ENCODE assay signal across 8 mouse cellular contexts in the genomic region with DNA sequence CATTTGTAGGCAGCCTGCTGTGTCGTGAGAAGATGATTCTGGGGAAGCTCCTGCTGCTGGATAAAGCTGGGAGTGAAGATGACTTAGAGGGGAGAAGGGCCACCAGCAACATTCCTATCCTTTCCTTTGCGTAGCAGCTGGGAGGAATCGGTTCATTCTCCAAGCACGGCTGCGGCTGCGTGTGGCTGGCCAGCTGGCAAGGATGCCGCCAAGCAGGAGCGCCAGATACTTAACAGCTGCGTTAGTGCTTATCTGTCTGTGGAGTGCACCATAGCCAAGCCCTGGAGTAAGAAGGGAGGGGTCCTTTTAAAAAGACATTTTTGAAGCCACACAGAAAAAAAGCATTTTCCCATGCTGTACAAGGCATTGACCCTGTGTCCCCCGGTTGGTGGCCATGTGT.
DNase-seq lines count a peak whose midpoint lies in the region; ATAC-seq and TF ChIP-seq lines count a peak whose summit lies in the region.

No protein-coding gene starts in this region.

- ATAC-seq in forebrain, postnatal 0 days = peak; percentile 90
- ATAC-seq in forebrain, embryonic 11.5 days (replicated peaks; ENCODE audit: low FRiP score) = no peak
- peak; percentile 66 for ATAC-seq in lung, postnatal 0 days

- no peaks in the 10 kb centered on the region for H3K27me3 ChIP-seq in forebrain, postnatal 0 days (ENCODE audit: insufficient read depth, low read length)
- H3K27me3 ChIP-seq in forebrain, embryonic 11.5 days (ENCODE audit: control insufficient read depth, insufficient read depth, low read length) = no peaks in the 10 kb centered on the region
- H3K27me3 ChIP-seq in lung, postnatal 0 days (replicated peaks; ENCODE audit: insufficient read depth, low read length) = no peaks in the 10 kb centered on the region

- H3K4me2 ChIP-seq in forebrain, postnatal 0 days (ENCODE audit: low read depth) = no peak overlapping the region
- H3K4me2 ChIP-seq in forebrain, embryonic 11.5 days (ENCODE audit: low read depth, low read length, severe bottlenecking) = no peak overlapping the region
- no peak overlapping the region for H3K4me2 ChIP-seq in lung, postnatal 0 days (replicated peaks; ENCODE audit: low read depth, low read length)

- no peak overlapping the region for H3K27ac ChIP-seq in forebrain, postnatal 0 days (ENCODE audit: low read depth, low read length)
- no peak overlapping the region for H3K27ac ChIP-seq in forebrain, embryonic 11.5 days (ENCODE audit: low read depth, low read length)
- no peak overlapping the region for H3K27ac ChIP-seq in lung, postnatal 0 days (ENCODE audit: low read length)

- no peak overlapping the region for H3K4me3 ChIP-seq in forebrain, postnatal 0 days (ENCODE audit: low read depth, low read length)
- no peak overlapping the region for H3K4me3 ChIP-seq in forebrain, embryonic 11.5 days (ENCODE audit: low read depth, low read length)
- H3K4me3 ChIP-seq in lung, postnatal 0 days (ENCODE audit: low read depth, low read length) = no peak overlapping the region

- no peak for TF ChIP-seq EP300 in lung, postnatal 0 days (IDR thresholded peaks at IDR 0.05)

- no peak overlapping the region for H3K9ac ChIP-seq in forebrain, postnatal 0 days
- H3K9ac ChIP-seq in forebrain, embryonic 11.5 days (ENCODE audit: low read length) = no peak overlapping the region
- H3K9ac ChIP-seq in lung, postnatal 0 days (replicated peaks; ENCODE audit: low read depth) = no peak overlapping the region

- no peaks in the 10 kb centered on the region for H3K36me3 ChIP-seq in forebrain, postnatal 0 days (ENCODE audit: insufficient read depth)
- H3K36me3 ChIP-seq in forebrain, embryonic 11.5 days (ENCODE audit: control insufficient read depth, insufficient read depth, low read length) = no peaks in the 10 kb centered on the region
- no peaks in the 10 kb centered on the region for H3K36me3 ChIP-seq in lung, postnatal 0 days (ENCODE audit: insufficient read depth, low read length)

- no peaks in the 10 kb centered on the region; the same call in 1 of the 2 replicates for H3K4me1 ChIP-seq in forebrain, postnatal 0 days (ENCODE audit: insufficient read depth)
- H3K4me1 ChIP-seq in forebrain, embryonic 11.5 days (replicated peaks; ENCODE audit: control insufficient read depth, insufficient read depth, low read length) = no peaks in the 10 kb centered on the region
- no peaks in the 10 kb centered on the region; the same call in 1 of the 2 replicates for H3K4me1 ChIP-seq in lung, postnatal 0 days (ENCODE audit: insufficient read depth, low read depth, low read length)

- H3K9me3 ChIP-seq in forebrain, postnatal 0 days (ENCODE audit: low read length) = no peaks in the 10 kb centered on the region
- H3K9me3 ChIP-seq in forebrain, embryonic 11.5 days (ENCODE audit: control insufficient read depth, low read length) = no peaks in the 10 kb centered on the region
- H3K9me3 ChIP-seq in lung, postnatal 0 days (ENCODE audit: low read length) = no peaks in the 10 kb centered on the region

- peak; percentile 52 for DNase-seq in forebrain, postnatal 0 days
- no peak for DNase-seq in forebrain, embryonic 11.5 days (ENCODE audit: low spot score)
- peak; percentile 33 to 68 for DNase-seq in gastrocnemius, adult 8-10 months (ENCODE audit: low spot score in 2 of 2)
- DNase-seq in heart, postnatal 14 days = peak; percentile 69 to 76
- DNase-seq in lung, postnatal 0 days (ENCODE audit: low spot score) = peak; percentile 74
- DNase-seq in adipocyte (ENCODE audit: low spot score) = no peak
- no peak for DNase-seq in adrenal gland, adult 18-20 months (ENCODE audit: low spot score in 2 of 2)
- DNase-seq in thymus, postnatal 36 days = no peak

- no peak for TF ChIP-seq CTCF in forebrain, postnatal 0 days (IDR thresholded peaks at IDR 0.05; ENCODE audit: low read depth)
- no peak for TF ChIP-seq CTCF in lung, postnatal 0 days (IDR thresholded peaks at IDR 0.05)

- intact Hi-C loops in heart, postnatal 14 days (cut with DNase I) = no loop called here

- 64% methylated on average over 10 of the region's 10 CpGs for WGBS in forebrain, postnatal 0 days
- WGBS in forebrain, embryonic 11.5 days = 95% methylated on average over 10 of the region's 10 CpGs
- 22% methylated on average over 10 of the region's 10 CpGs for WGBS in lung, postnatal 0 days

Comparison
In these comparisons a context has a peak if more than half of its experiments do, and no peak if none do; other contexts are left out.
1. DNase-seq: peak in forebrain, postnatal 0 days (single experiment), gastrocnemius, adult 8-10 months (2 of 2), heart, postnatal 14 days (2 of 2) and lung, postnatal 0 days (single experiment); none in forebrain, embryonic 11.5 days (single experiment), adipocyte (single experiment), adrenal gland, adult 18-20 months (0 of 2) and thymus, postnatal 36 days (0 of 2).